Mouse (Mus musculus) induced T-regulatory cell, adult 2 months (primary cell): Measurements from ENCODE around the gene Mogs.
A peak's percentile ranks its signal among the peaks of the same experiment; 100 is the strongest.

Experiments
- DNase-seq: peaks from one replicate; pipeline ENCODE4 v3.0.0-alpha.2; 2012; ENCODE audit warnings: low read depth

Gene Mogs

DNA sequence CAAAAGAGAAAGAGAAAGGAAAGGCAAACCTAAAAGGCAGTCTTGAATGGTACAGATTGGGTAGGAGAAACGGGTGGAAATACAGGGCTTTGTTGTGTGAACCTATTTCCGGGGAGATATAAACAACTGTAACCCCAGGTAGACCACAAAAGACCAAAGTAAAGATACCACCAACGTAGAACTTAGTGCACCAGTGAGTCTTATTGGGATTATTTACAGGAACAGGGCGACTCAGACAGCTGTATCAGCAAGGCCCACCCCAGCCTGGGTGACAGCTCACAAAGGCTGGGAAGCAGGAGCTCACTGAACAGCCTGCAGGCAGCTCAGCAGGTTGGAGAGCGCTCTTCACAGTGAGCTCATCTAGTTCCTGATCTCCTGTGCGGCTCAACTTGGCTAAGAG is 19.3 kb upstream of the Mogs start:
- peak; percentile 83 for DNase-seq

GRCm38 (mm10) chr6:83098411-83098810 is 16.9 kb upstream of the Mogs start:
- no peak for DNase-seq

DNA sequence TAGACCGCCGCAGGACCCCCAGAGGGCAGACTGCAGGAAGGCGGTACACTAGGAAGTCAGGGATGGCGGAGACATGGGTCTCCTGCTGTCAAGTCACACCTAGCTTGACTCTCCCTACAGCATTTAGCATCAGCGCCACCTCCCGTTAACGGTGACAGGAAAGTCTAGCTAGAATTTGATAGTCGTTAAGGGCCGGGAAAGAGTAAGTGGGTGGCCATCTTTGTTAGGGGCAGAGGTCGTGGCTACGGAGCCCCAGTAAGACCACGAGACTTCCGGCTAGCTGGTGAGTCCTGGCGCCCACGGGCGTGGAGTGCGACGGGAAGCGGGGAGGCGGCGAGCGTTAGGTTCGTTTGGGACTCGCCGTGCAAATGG is 14.0 kb upstream of the Mogs start, which contains the start of the genes Ccdc142 and Gm42688:
Ccdc142 (plus strand) TSS at position 286 of the 372 bp plus-strand sequence.
Gm42688 (plus strand) TSS at position 302 of the 372 bp plus-strand sequence.
- peak; percentile 95 for DNase-seq

GRCm38 (mm10) chr6:83101688-83102556 is 13.4 kb upstream of the Mogs start:
- DNase-seq: peak; percentile 81

DNA sequence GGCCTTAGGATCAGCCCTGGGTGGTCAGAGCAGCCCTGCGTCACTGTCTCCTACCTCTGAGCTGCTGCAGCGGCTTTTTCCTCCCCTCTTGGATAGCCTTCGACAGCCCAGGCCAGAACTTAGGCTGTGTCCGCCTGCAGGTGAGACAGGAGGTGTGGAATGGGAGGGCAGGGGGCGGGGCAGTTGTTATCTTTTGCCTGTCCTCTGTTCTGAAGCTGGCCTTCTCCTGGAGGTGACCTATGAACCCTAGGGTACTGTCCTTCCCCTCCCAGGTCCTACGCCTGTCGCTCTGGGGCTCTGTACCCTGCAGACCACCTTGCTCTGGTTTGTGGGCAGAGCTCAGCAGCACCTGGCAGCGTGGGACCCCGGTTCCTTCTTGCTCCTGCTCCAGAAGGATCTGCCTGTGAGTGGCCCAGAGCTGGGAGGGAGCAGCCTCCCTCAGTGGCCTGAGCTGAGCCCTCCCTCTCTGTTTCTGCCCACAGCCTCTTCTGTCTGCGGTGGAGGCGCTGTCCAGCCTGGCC is 12.1 kb upstream of the Mogs start:
- DNase-seq: no peak

GRCm38 (mm10) chr6:83104158-83104557 is 11.1 kb upstream of the Mogs start:
- DNase-seq: no peak

DNA sequence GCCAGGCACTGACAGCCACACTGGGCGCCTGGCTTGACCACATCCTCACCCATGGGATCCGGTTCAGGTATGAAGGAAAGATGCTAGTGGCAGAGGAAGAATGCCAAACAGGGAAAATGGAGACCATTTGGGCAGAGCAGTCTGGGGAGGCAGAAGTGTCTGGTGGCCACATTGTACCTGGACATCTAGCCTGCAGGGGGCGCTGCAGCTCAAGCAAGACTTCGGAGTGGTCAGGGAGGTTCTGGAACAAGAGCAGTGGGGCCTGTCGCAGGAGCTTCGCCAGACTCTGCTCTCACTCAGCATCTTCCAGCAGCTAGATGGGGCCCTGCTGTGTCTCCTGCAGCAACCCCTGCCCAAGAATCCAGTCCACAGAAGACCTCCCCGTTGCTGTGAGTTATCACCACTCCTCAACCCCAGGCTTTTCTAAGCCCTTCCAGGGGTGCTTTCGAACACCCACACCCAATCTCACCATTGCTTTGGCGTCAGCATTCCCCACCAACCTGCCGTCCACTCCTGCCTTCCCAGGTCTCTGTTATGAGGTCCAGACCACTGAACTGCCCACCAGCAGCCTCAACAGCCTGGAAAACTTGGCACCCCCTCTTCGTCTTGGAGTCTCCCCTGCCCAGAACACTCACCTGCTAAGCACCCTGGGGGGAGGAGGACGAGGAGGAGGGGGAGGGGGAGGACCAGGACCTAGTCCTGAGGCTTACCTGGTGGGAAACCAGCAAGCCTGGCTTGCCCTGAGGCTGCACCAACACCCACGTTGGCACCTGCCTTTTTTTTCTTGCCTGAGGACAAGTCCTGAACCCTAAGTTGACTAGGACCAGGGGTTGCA is 7.5 kb upstream of the Mogs start:
- peak; percentile 90 for DNase-seq

- DNase-seq: peak; percentile 81
Measured at GRCm38 (mm10) chr6:83108762-83109668, 6.3 kb upstream of the Mogs start, which contains the start of gene Mrpl53. Gene Mrpl53 (plus strand): TSS chr6:83109040.

DNA sequence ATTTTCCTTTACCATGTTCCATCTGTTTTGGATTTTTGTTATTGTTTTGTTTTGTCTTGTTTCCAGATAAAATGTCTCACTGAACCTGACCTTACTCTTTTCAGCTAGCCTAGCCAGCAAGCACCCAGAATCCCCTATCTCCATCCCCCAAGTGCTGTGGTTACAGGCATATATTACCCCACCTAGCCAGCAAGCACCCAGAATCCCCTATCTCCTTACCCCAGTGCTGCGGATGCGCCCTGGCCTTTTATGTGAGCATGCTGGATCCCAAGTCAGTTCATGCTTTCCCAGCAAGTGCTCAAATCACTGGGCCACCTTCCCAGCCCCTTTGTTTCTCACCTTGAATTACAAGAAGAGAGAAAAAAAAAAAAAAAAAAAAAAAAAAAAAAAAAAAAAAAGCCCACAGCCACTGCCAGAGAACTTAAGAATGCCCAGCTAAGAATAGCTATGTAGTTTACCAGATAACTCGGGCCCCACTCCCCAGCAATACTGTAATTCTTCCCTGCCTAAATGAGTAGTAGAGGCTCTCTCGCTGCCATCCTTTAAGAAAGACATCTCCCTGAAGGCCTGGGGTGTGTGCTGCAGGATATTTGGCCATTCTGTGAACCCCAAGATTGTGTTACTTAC is 3.7 kb upstream of the Mogs start:
- no peak for DNase-seq

- DNase-seq: peak; percentile 73
Measured at GRCm38 (mm10) chr6:83115682-83116372, 531 bp downstream of the Mogs start.

- DNase-seq: no peak
Measured at GRCm38 (mm10) chr6:83116373-83117164, 1.3 kb downstream of the Mogs start.

DNA sequence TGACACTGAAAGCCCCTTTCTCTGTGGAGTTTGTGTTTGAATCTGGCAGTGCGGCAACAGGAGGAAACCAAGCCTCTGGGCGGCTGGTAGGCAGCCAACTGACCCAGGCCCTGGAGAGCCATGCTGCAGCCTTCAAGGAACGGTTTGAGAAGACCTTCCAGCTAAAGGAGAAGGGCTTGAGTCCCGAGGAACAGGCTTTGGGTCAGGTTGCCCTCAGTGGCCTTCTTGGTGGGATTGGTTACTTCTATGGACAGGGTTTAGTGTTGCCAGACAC is 1.8 kb downstream of the Mogs start:
- DNase-seq: no peak

DNA sequence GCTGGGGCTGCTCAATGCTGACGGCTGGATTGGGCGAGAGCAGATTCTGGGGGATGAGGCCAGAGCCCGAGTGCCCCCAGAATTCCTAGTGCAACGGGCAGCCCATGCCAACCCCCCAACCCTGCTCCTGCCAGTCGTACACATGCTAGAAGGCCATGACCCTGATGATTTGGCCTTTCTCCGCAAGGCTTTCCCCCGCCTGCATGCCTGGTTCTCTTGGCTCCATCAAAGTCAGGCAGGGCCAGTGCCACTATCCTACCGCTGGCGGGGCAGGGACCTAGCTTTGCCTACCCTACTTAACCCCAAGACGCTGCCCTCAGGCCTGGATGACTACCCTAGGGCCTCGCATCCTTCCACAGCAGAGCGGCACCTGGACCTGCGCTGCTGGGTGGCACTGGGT is 2.3 kb downstream of the Mogs start:
- no peak for DNase-seq

GRCm38 (mm10) chr6:83118369-83118768 is 3.1 kb downstream of the Mogs start:
- DNase-seq: no peak

DNA sequence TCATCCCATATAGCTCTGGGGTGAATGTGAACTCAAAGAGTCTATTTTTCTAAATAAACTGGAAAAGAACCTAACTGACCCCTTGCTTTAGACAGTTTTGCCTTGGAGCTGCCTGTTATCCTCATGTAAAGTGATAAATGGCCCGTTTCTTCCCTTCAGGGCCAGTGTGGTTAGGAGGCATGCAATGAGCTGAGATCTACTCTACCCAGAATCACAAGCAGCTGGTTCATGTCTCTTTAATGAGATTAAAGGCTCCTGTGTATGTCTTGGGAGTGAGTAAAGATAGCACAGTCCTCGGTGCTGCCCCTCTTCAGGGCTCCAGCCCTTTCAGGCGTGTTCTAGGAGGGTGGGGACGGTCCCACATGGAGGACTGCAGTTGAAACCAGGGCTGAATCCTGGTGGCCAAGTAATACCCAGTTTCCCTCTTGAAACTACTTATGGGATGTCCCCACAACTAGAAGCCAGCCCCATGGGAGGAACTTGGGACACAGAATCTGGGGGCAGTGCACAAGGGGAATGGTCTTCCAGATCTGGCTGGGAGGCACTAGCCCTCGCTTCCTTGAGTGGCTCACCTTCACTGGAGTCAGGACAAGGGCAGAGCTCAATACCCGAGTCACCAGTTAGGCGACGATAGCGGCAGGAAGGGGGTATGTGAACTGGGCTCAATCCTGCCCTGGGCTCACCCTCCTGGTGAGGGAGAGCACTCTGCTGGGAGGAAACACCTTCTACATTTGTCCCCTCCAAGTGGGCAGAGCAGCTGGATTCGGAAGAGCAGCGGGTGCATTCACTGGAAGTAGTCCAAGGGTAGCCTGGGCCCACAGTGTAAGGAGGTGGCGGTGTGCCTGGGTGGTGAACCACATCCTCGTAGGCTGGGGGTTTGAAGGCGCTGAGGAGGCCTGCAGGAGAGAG is 3.8 kb downstream of the Mogs start:
- DNase-seq: peak; percentile 32

- DNase-seq: no peak
Measured at GRCm38 (mm10) chr6:83119734-83120051, 4.4 kb downstream of the Mogs start.

DNA sequence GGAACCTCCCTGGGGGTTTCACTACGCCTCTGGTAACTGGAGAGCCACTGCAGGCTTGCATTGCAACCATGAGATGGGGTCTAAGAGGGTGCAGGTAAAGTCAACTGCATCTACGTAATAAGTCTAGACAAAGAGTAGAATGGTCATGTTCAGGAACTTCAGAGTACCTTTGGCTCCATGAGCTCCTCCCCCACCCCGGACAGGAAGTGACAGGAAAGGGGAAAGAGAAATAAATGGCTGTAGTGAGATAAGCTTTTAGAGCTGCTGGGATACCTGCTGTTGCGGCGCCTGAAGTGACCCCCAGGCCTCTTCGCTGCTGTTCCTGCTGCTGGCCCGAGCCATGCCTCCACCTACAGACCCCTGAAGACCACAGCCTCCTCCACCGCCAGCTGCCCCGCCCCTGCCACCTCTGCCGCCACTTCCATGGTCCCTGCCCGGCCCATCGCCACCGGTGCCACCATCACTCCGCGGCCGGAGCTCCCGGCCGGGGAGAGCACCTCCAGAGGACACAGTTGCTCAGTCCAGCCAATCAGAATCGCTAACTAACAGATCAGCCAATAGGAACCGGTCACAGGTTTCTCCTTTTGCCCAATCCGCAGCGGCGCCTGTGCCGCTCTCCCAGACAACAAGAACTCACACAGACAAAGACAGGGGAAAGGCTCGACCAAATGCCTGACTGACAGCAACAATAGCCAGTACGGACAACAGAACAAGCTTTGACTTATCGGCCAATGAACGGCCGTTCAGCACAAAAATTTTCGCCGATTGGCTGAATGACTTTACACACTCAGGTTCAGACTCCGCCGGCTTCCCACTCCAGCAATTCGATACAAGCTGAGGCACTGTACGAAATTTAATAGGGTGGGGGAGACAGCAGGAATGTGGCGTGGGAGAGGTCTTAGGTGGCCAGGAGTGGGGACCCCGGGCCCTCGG is 5.9 kb downstream of the Mogs start, which contains the start of gene Wbp1:
Wbp1 (minus strand) TSS at position 630 of the 933 bp plus-strand sequence.
- peak; percentile 98 for DNase-seq
